Mouse (Mus musculus) limb, embryonic 11.5 days (tissue): ENCODE results near the gene Ncaph2. TPM values are rescaled to one million over a fixed set of nuclear protein-coding genes. Genes with fewer than 3 reads are reported as not detected.

ENCODE experiments used
- ATAC-seq: fragments of 200-750 bp; cut with Nextera tagmentation; 2 replicates; pipeline ENCODE4 v1.8.0; 2017; ENCODE audit warnings: low read depth; ENCODE audit not compliant: insufficient number of reproducible peaks, low FRiP score, low TSS enrichment
- DNase-seq: peaks from one replicate; pipeline ENCODE4 v3.0.0-alpha.2; 2015; ENCODE audit warnings: low spot score
- H3K27ac ChIP-seq: fragments of 300-500 bp; sonication (generic); replicated peaks from 2 replicates; pipeline ENCODE4 v1.5.1; 2014; ENCODE audit warnings: low read depth, mild to moderate bottlenecking, low read length
- H3K27me3 ChIP-seq: fragments of 300-500 bp; sonication (generic); 2 replicates; pipeline ENCODE4 v1.6.1; 2014; ENCODE audit warnings: mild to moderate bottlenecking, low read length, mixed read lengths; ENCODE audit not compliant: control insufficient read depth, insufficient read depth
- H3K36me3 ChIP-seq: fragments of 300-500 bp; sonication (generic); 2 replicates; pipeline ENCODE4 v1.6.1; 2014; ENCODE audit warnings: mild to moderate bottlenecking, low read length, moderate library complexity, mixed read lengths; ENCODE audit not compliant: control insufficient read depth, insufficient read depth
- H3K4me1 ChIP-seq: fragments of 300-500 bp; sonication (generic); 2 replicates; pipeline ENCODE4 v1.6.1; 2014; ENCODE audit warnings: low read length, mixed read lengths; ENCODE audit not compliant: control insufficient read depth, insufficient read depth
- H3K4me2 ChIP-seq: fragments of 300-500 bp; sonication (generic); 2 replicates; pipeline ENCODE4 v1.6.1; 2014; ENCODE audit warnings: low read depth, mild to moderate bottlenecking, moderate library complexity; ENCODE audit not compliant: severe bottlenecking
- H3K4me3 ChIP-seq: fragments of 300-500 bp; sonication (generic); 2 replicates; pipeline ENCODE4 v1.5.1; 2014; ENCODE audit warnings: low read depth, low read length
- H3K9ac ChIP-seq: fragments of 300-500 bp; sonication (generic); 2 replicates; pipeline ENCODE4 v1.6.1; 2014; ENCODE audit warnings: mild to moderate bottlenecking, low read length
- H3K9me3 ChIP-seq: fragments of 300-500 bp; sonication (generic); 2 replicates; pipeline ENCODE4 v1.6.1; 2016; ENCODE audit warnings: low read length; ENCODE audit not compliant: control insufficient read depth
- WGBS: fragments of 180-500 bp; shearing (Covaris S2); extraction: QIAGEN DNeasy Blood & Tissue Kit; methylation state at CpG from one replicate; pipeline ENCODE4 v1.1.7; 2014; 5-methylcytosine and 5-hydroxymethylcytosine counted together
- polyA plus RNA-seq: library from polyadenylated mRNA; unstranded; fragments of >200 nt; fragmentation: Nextera tagmentation; extraction: Ambion mirVana; gene quantifications from 2 replicates; pipeline ENCODE4 v1.2.1, GENCODE M21; 2014

Gene Ncaph2
- polyA plus RNA-seq, 1 experiment from 2014 or later = 176 TPM

GRCm38 (mm10) chr15:89399716-89400115 is 44.2 kb downstream of the Ncaph2 start:
- DNase-seq (no peak), ATAC-seq (no peak)
- Histone ChIP-seq H3K9me3 (no peaks in the 10 kb centered on the region), H3K27me3 (no peaks in the 10 kb centered on the region), H3K4me1 (no peaks in the 10 kb centered on the region), H3K27ac (no peak overlapping the region), H3K4me3 (no peak overlapping the region), H3K36me3 (no peaks in the 10 kb centered on the region), H3K4me2 (no peak overlapping the region), H3K9ac (no peak overlapping the region)
- 82% methylated on average over 1 of the region's 1 CpGs for WGBS

- 80% methylated on average over 1 of the region's 1 CpGs for WGBS
- no peak for ATAC-seq
- Histone ChIP-seq H3K9ac (no peak overlapping the region), H3K4me3 (no peak overlapping the region), H3K27ac (no peak overlapping the region), H3K4me2 (no peak overlapping the region), H3K36me3 (no peaks in the 10 kb centered on the region), H3K4me1 (no peaks in the 10 kb centered on the region), H3K27me3 (no peaks in the 10 kb centered on the region), H3K9me3 (no peaks in the 10 kb centered on the region)
- DNase-seq = no peak
Observed at GRCm38 (mm10) chr15:89402471-89402870, 47.0 kb downstream of the Ncaph2 start.

- WGBS = 84% methylated on average over 10 of the region's 10 CpGs
- no peak for DNase-seq
- Histone ChIP-seq H3K4me2 (no peak overlapping the region), H3K9ac (no peak overlapping the region), H3K4me3 (no peak overlapping the region), H3K27me3 (no peaks in the 10 kb centered on the region), H3K36me3 (no peaks in the 10 kb centered on the region), H3K4me1 (no peaks in the 10 kb centered on the region), H3K9me3 (no peaks in the 10 kb centered on the region), H3K27ac (no peak overlapping the region)
- no peak for ATAC-seq
Observed at GRCm38 (mm10) chr15:89404831-89405623, 49.5 kb downstream of the Ncaph2 start.

- no peaks in the 10 kb centered on the region for H3K9me3 ChIP-seq
- no peak overlapping the region for H3K4me3 ChIP-seq
- H3K27me3 ChIP-seq = no peaks in the 10 kb centered on the region
- DNase-seq = no peak
- no peak for ATAC-seq
- H3K36me3 ChIP-seq = no peaks in the 10 kb centered on the region
- H3K4me1 ChIP-seq = no peaks in the 10 kb centered on the region
- no peak overlapping the region for H3K9ac ChIP-seq
- no peak overlapping the region for H3K4me2 ChIP-seq
- no peak overlapping the region for H3K27ac ChIP-seq
Observed at GRCm38 (mm10) chr15:89406691-89407090, 51.2 kb downstream of the Ncaph2 start.

GRCm38 (mm10) chr15:89410118-89410517 is 54.6 kb downstream of the Ncaph2 start, which contains the start of gene Syce3:
Syce3 (minus strand) TSS chr15:89410503.
- Histone ChIP-seq H3K27ac (no peak within 1 kb of the TSS), H3K36me3 (no peaks in the 10 kb centered on the region), H3K9me3 (no peaks in the 10 kb centered on the region), H3K4me2 (no peak within 1 kb of the TSS), H3K4me1 (no peaks in the 10 kb centered on the region), H3K9ac (no peak within 1 kb of the TSS), H3K27me3 (no peaks in the 10 kb centered on the region), H3K4me3 (no peak within 1 kb of the TSS)
- ATAC-seq (0 out of 2 replicates have a peak, but pooled peaks have one; percentile 35), DNase-seq (no peak)
- 82% methylated on average over 24 of the region's 24 CpGs for WGBS

- DNase-seq (no peak), ATAC-seq (no peak)
- 89% methylated on average over 8 of the region's 8 CpGs for WGBS
- Histone ChIP-seq H3K9ac (no peak overlapping the region), H3K36me3 (no peaks in the 10 kb centered on the region), H3K9me3 (no peaks in the 10 kb centered on the region), H3K4me1 (no peaks in the 10 kb centered on the region), H3K27ac (no peak overlapping the region), H3K4me3 (no peak overlapping the region), H3K4me2 (no peak overlapping the region), H3K27me3 (no peaks in the 10 kb centered on the region)
Observed at GRCm38 (mm10) chr15:89415282-89415681, 59.8 kb downstream of the Ncaph2 start.

GRCm38 (mm10) chr15:89421938-89422337 is 66.4 kb downstream of the Ncaph2 start:
- WGBS = 95% methylated on average over 9 of the region's 9 CpGs
- no peaks in the 10 kb centered on the region for H3K27me3 ChIP-seq
- ATAC-seq (no peak), DNase-seq (no peak)
- H3K9me3 ChIP-seq = no peaks in the 10 kb centered on the region
- peaks cover 2% of the 10 kb centered on the region; the same call in 1 of the 2 replicates for H3K36me3 ChIP-seq
- no peak overlapping the region for H3K9ac ChIP-seq
- H3K27ac ChIP-seq = no peak overlapping the region
- H3K4me1 ChIP-seq = peaks cover 9% of the 10 kb centered on the region
- no peak overlapping the region for H3K4me2 ChIP-seq
- H3K4me3 ChIP-seq = no peak overlapping the region
